Mouse (Mus musculus): ENCODE measurements around the gene Baz1b. TPM values are rescaled to one million over a fixed set of nuclear protein-coding genes. Genes with fewer than 3 reads are reported as not detected.

The Baz1b gene
- 26.6 and 28.9 TPM in 2 replicates for polyA plus RNA-seq (2015; fragmentation: Nextera tagmentation; extraction: Ambion mirVana)

GRCm38 (mm10) chr5:135186621-135187348, at the start of gene Baz1b:
Gene Baz1b (plus strand): TSS chr5:135187264.
- Histone ChIP-seq H3K9me3 (no peaks in the 10 kb centered on the region), H3K4me1 (replicated peaks) (peaks cover 37% of the 10 kb centered on the region), H3K36me3 (peaks cover 11% of the 10 kb centered on the region), H3K4me2 (peak within 1 kb of the TSS; percentile 90), H3K4me3 (peak within 1 kb of the TSS; percentile 98), H3K27me3 (no peaks in the 10 kb centered on the region), H3K27ac (replicated peaks) (peak within 1 kb of the TSS; percentile 96), H3K9ac (peak within 1 kb of the TSS; percentile 97)
- under 1% methylated on average over 57 of the region's 57 CpGs for WGBS
- peak; percentile 98 for ATAC-seq (ENCODE audit: low FRiP score, low read depth)

- Histone ChIP-seq H3K4me3 (no peak overlapping the region), H3K27ac (replicated peaks) (no peak overlapping the region), H3K9ac (no peak overlapping the region), H3K9me3 (no peaks in the 10 kb centered on the region), H3K36me3 (no peaks in the 10 kb centered on the region), H3K4me1 (replicated peaks) (no peaks in the 10 kb centered on the region), H3K4me2 (no peak overlapping the region), H3K27me3 (peaks cover 4% of the 10 kb centered on the region)
- 75% methylated on average over 2 of the region's 2 CpGs for WGBS
- no peak for ATAC-seq (ENCODE audit: low FRiP score, low read depth)
Observed at GRCm38 (mm10) chr5:135139881-135140280, 47.2 kb upstream of the Baz1b start.

GRCm38 (mm10) chr5:135144469-135144868, 42.6 kb upstream of the Baz1b start:
- Histone ChIP-seq H3K9me3 (no peaks in the 10 kb centered on the region), H3K4me3 (no peak overlapping the region), H3K27ac (replicated peaks) (no peak overlapping the region), H3K4me2 (no peak overlapping the region), H3K4me1 (replicated peaks) (0 out of 2 replicates have a peak, but pooled peaks cover 9% of the 10 kb centered on the region), H3K36me3 (no peaks in the 10 kb centered on the region), H3K9ac (no peak overlapping the region), H3K27me3 (no peaks in the 10 kb centered on the region)
- 69% methylated on average over 4 of the region's 4 CpGs for WGBS
- no peak for ATAC-seq (ENCODE audit: low FRiP score, low read depth)

- H3K36me3 ChIP-seq = no peaks in the 10 kb centered on the region
- no peaks in the 10 kb centered on the region for H3K27me3 ChIP-seq
- peaks cover 15% of the 10 kb centered on the region; the same call in 1 of the 2 replicates for H3K4me1 ChIP-seq (replicated peaks)
- no peak overlapping the region for H3K27ac ChIP-seq (replicated peaks)
- WGBS = 88% methylated on average over 3 of the region's 3 CpGs
- no peak overlapping the region for H3K4me2 ChIP-seq
- no peak for ATAC-seq (ENCODE audit: low FRiP score, low read depth)
- H3K4me3 ChIP-seq = no peak overlapping the region
- H3K9me3 ChIP-seq = no peaks in the 10 kb centered on the region
- H3K9ac ChIP-seq = no peak overlapping the region
Observed at GRCm38 (mm10) chr5:135145532-135145931, 41.5 kb upstream of the Baz1b start.

- no peak overlapping the region for H3K4me3 ChIP-seq
- no peaks in the 10 kb centered on the region for H3K27me3 ChIP-seq
- no peak for ATAC-seq (ENCODE audit: low FRiP score, low read depth)
- no peak overlapping the region for H3K27ac ChIP-seq (replicated peaks)
- H3K4me2 ChIP-seq = no peak overlapping the region
- peaks cover 16% of the 10 kb centered on the region; the same call in 1 of the 2 replicates for H3K4me1 ChIP-seq (replicated peaks)
- H3K9me3 ChIP-seq = no peaks in the 10 kb centered on the region
- H3K36me3 ChIP-seq = no peaks in the 10 kb centered on the region
- H3K9ac ChIP-seq = no peak overlapping the region
Observed at GRCm38 (mm10) chr5:135145955-135146354, 41.1 kb upstream of the Baz1b start.

- WGBS = under 1% methylated on average over 13 of the region's 13 CpGs
- peaks cover 5% of the 10 kb centered on the region; the same call in 1 of the 2 replicates for H3K36me3 ChIP-seq
- H3K27ac ChIP-seq (replicated peaks) = peak overlapping the region; percentile 83
- peaks cover 16% of the 10 kb centered on the region; the same call in 1 of the 2 replicates for H3K4me1 ChIP-seq (replicated peaks)
- peak overlapping the region; percentile 79 for H3K4me3 ChIP-seq
- peak overlapping the region; percentile 69 for H3K4me2 ChIP-seq
- no peaks in the 10 kb centered on the region for H3K27me3 ChIP-seq
- H3K9ac ChIP-seq = peak overlapping the region; percentile 65
- ATAC-seq (ENCODE audit: low FRiP score, low read depth) = no peak
- no peaks in the 10 kb centered on the region for H3K9me3 ChIP-seq
Observed at GRCm38 (mm10) chr5:135148715-135149052, 38.4 kb upstream of the Baz1b start.

GRCm38 (mm10) chr5:135149053-135149819, 37.8 kb upstream of the Baz1b start, which contains the start of gene Tbl2:
Gene Tbl2 (plus strand): TSS chr5:135149657.
- Histone ChIP-seq H3K36me3 (peaks cover 5% of the 10 kb centered on the region; the same call in 1 of the 2 replicates), H3K4me2 (peak within 1 kb of the TSS; percentile 69), H3K9ac (peak within 1 kb of the TSS; percentile 65), H3K4me3 (peak within 1 kb of the TSS; percentile 79), H3K27me3 (no peaks in the 10 kb centered on the region), H3K9me3 (no peaks in the 10 kb centered on the region), H3K4me1 (replicated peaks) (peaks cover 16% of the 10 kb centered on the region; the same call in 1 of the 2 replicates), H3K27ac (replicated peaks) (peak within 1 kb of the TSS; percentile 83)
- WGBS = under 1% methylated on average over 63 of the region's 63 CpGs
- peak; percentile 98 for ATAC-seq (ENCODE audit: low FRiP score, low read depth)

GRCm38 (mm10) chr5:135149820-135150178, 37.3 kb upstream of the Baz1b start:
- WGBS = 0% methylated on average over 22 of the region's 23 CpGs
- Histone ChIP-seq H3K4me3 (peak overlapping the region; percentile 79), H3K9me3 (no peaks in the 10 kb centered on the region), H3K36me3 (peaks cover 5% of the 10 kb centered on the region; the same call in 1 of the 2 replicates), H3K27ac (replicated peaks) (peak overlapping the region; percentile 83), H3K4me2 (peak overlapping the region; percentile 69), H3K9ac (peak overlapping the region; percentile 65), H3K27me3 (no peaks in the 10 kb centered on the region), H3K4me1 (replicated peaks) (peaks cover 16% of the 10 kb centered on the region; the same call in 1 of the 2 replicates)
- no peak for ATAC-seq (ENCODE audit: low FRiP score, low read depth)

- Histone ChIP-seq H3K4me3 (no peak overlapping the region), H3K9me3 (no peaks in the 10 kb centered on the region), H3K9ac (no peak overlapping the region), H3K4me1 (replicated peaks) (no peaks in the 10 kb centered on the region), H3K27ac (replicated peaks) (no peak overlapping the region), H3K4me2 (no peak overlapping the region), H3K36me3 (peaks cover 54% of the 10 kb centered on the region), H3K27me3 (no peaks in the 10 kb centered on the region)
- over 99% methylated on average over 4 of the region's 4 CpGs for WGBS
- ATAC-seq (ENCODE audit: low FRiP score, low read depth) = no peak
Observed at GRCm38 (mm10) chr5:135156496-135156895, 30.6 kb upstream of the Baz1b start.

- H3K4me1 ChIP-seq (replicated peaks) = no peaks in the 10 kb centered on the region
- H3K9me3 ChIP-seq = no peaks in the 10 kb centered on the region
- no peaks in the 10 kb centered on the region for H3K27me3 ChIP-seq
- H3K4me3 ChIP-seq = no peak overlapping the region
- ATAC-seq (ENCODE audit: low FRiP score, low read depth) = no peak
- peaks cover 47% of the 10 kb centered on the region for H3K36me3 ChIP-seq
- H3K9ac ChIP-seq = no peak overlapping the region
- no peak overlapping the region for H3K27ac ChIP-seq (replicated peaks)
- WGBS = 84% methylated on average over 4 of the region's 4 CpGs
- H3K4me2 ChIP-seq = no peak overlapping the region
Observed at GRCm38 (mm10) chr5:135161221-135161620, 25.8 kb upstream of the Baz1b start.

- no peaks in the 10 kb centered on the region for H3K9me3 ChIP-seq
- H3K9ac ChIP-seq = no peak overlapping the region
- no peak overlapping the region for H3K4me3 ChIP-seq
- peaks cover 42% of the 10 kb centered on the region for H3K36me3 ChIP-seq
- WGBS = 76% methylated on average over 7 of the region's 7 CpGs
- ATAC-seq (ENCODE audit: low FRiP score, low read depth) = no peak
- H3K27me3 ChIP-seq = no peaks in the 10 kb centered on the region
- H3K4me1 ChIP-seq (replicated peaks) = no peaks in the 10 kb centered on the region
- no peak overlapping the region for H3K4me2 ChIP-seq
- H3K27ac ChIP-seq (replicated peaks) = no peak overlapping the region
Observed at GRCm38 (mm10) chr5:135161650-135162049, 25.4 kb upstream of the Baz1b start.

GRCm38 (mm10) chr5:135162361-135162760, 24.7 kb upstream of the Baz1b start:
- Histone ChIP-seq H3K27me3 (no peaks in the 10 kb centered on the region), H3K4me1 (replicated peaks) (no peaks in the 10 kb centered on the region), H3K9ac (no peak overlapping the region), H3K27ac (replicated peaks) (no peak overlapping the region), H3K36me3 (peaks cover 36% of the 10 kb centered on the region), H3K4me3 (no peak overlapping the region), H3K9me3 (no peaks in the 10 kb centered on the region), H3K4me2 (no peak overlapping the region)
- WGBS = 97% methylated on average over 8 of the region's 8 CpGs
- no peak for ATAC-seq (ENCODE audit: low FRiP score, low read depth)

All from hindbrain, embryonic 15.5 days (tissue).